Mouse (Mus musculus): ENCODE results near the gene Trp53i13.

- no peak for TF ChIP-seq POLR2A (IDR thresholded peaks at IDR 0.05; ENCODE audit: low read depth, low read length)
- no peak for TF ChIP-seq CTCF (conservative IDR thresholded peaks at IDR 0.05; ENCODE audit: insufficient read depth, insufficient read length, low read depth, low read length)
Measured at GRCm38 (mm10) chr11:77466544-77466943, 49.2 kb downstream of the Trp53i13 start.
